Mouse (Mus musculus) MEL (cell line): Measurements from ENCODE around the gene Fndc10. TPM values are rescaled to one million over a fixed set of nuclear protein-coding genes. Genes with fewer than 3 reads are reported as not detected.
A peak's percentile ranks its signal among the peaks of the same experiment; 100 is the strongest.
"Not testable (repeated sequence)": the region's sequence is repeated elsewhere in the genome, so short reads cannot be mapped to it uniquely, and the experiment has no call there.

Experiments
- DNase-seq: peaks from one replicate; pipeline ENCODE4 v3.0.0; 2011; ENCODE audit warnings: low read depth, low spot score
- H3K27ac ChIP-seq: 2 replicates; pipeline ENCODE4 v1.5.1; 2012; ENCODE audit warnings: low read depth, mild to moderate bottlenecking, control low read depth, low read length, moderate library complexity; ENCODE audit not compliant: control insufficient read depth
- H3K27me3 ChIP-seq, 2 experiments: fragments of 150-350 bp in 1 of 2; sonication (generic) in 1 of 2; 2 replicates each; pipeline ENCODE4 v1.6.1; 2012; ENCODE audit warnings: low read length in 2 of 2, mild to moderate bottlenecking in 2 of 2, improper control_type of control experiment in 1 of 2, moderate library complexity in 1 of 2; ENCODE audit not compliant: insufficient read depth in 2 of 2, control insufficient read depth in 1 of 2
- H3K36me3 ChIP-seq, 2 experiments: 2 replicates each; pipeline ENCODE4 v1.6.1; 2012 to 2014; ENCODE audit warnings: low read length in 2 of 2, improper control_type of control experiment in 1 of 2, inconsistent platforms in 1 of 2, mild to moderate bottlenecking in 1 of 2; ENCODE audit not compliant: insufficient read depth in 2 of 2, control insufficient read depth in 1 of 2
- H3K4me1 ChIP-seq, 2 experiments: fragments of 150-350 bp in 1 of 2; sonication (generic) in 1 of 2; 2 replicates each; pipeline ENCODE4 v1.6.1; 2012; ENCODE audit warnings: low read length in 2 of 2, improper control_type of control experiment in 1 of 2, mild to moderate bottlenecking in 1 of 2; ENCODE audit not compliant: insufficient read depth in 2 of 2, control insufficient read depth in 1 of 2
- H3K4me3 ChIP-seq, 2 experiments: fragments of 150-350 bp in 1 of 2; sonication (generic) in 1 of 2; 2 replicates each; pipeline ENCODE4 v1.5.1; 2012; ENCODE audit warnings: low read depth in 2 of 2, low read length in 2 of 2, mild to moderate bottlenecking in 2 of 2, moderate library complexity in 2 of 2, control low read depth in 1 of 2, improper control_type of control experiment in 1 of 2; ENCODE audit not compliant: control insufficient read depth in 1 of 2, insufficient read depth in 1 of 2
- H3K79me2 ChIP-seq: 2 replicates; pipeline ENCODE4 v1.6.1; 2012; ENCODE audit warnings: mild to moderate bottlenecking, low read length, moderate library complexity; ENCODE audit not compliant: control insufficient read depth, poor library complexity, insufficient read depth
- H3K9ac ChIP-seq: 2 replicates; pipeline ENCODE4 v1.6.1; 2012; ENCODE audit warnings: low read depth, mild to moderate bottlenecking, control low read depth, low read length, moderate library complexity; ENCODE audit not compliant: control insufficient read depth, poor library complexity, severe bottlenecking
- H3K9me3 ChIP-seq: fragments of 150-350 bp; sonication (generic); replicated peaks from 2 replicates; pipeline ENCODE4 v1.6.1; 2012; ENCODE audit warnings: mild to moderate bottlenecking, low read length, improper control_type of control experiment, moderate library complexity; ENCODE audit not compliant: insufficient read depth
- BHLHE40 ChIP-seq: IDR thresholded peaks from 2 replicates; pipeline ENCODE4 v1.6.1; 2012; ENCODE audit warnings: low read depth, mild to moderate bottlenecking, inconsistent platforms, low read length, improper control_type of control experiment, borderline replicate concordance
- CHD1 ChIP-seq: IDR thresholded peaks from 2 replicates; pipeline ENCODE4 v1.6.1; 2012; ENCODE audit warnings: low read depth, mild to moderate bottlenecking, inconsistent platforms, low read length, improper control_type of control experiment
- CTCF ChIP-seq, 3 experiments: IDR thresholded peaks in 2 of 3; conservative IDR thresholded peaks in 1 of 3; 2 replicates each; pipeline ENCODE4 v1.5.1; 2011 to 2012; ENCODE audit warnings: low read length in 3 of 3, low read depth in 2 of 3, mild to moderate bottlenecking in 2 of 3, improper control_type of control experiment in 1 of 3, inconsistent platforms in 1 of 3, mixed read lengths in 1 of 3, moderate library complexity in 1 of 3; ENCODE audit not compliant: control insufficient read depth in 1 of 3, insufficient read depth in 1 of 3, poor library complexity in 1 of 3, severe bottlenecking in 1 of 3
- ETS1 ChIP-seq: IDR thresholded peaks from 2 replicates; pipeline ENCODE4 v1.6.1; 2012; ENCODE audit warnings: low read depth, mild to moderate bottlenecking, inconsistent platforms, low read length, improper control_type of control experiment, moderate library complexity
- HCFC1 ChIP-seq: IDR thresholded peaks from 2 replicates; pipeline ENCODE4 v1.6.1; 2012; ENCODE audit warnings: low read depth, mild to moderate bottlenecking, inconsistent platforms, low read length, improper control_type of control experiment, moderate library complexity
- MAX ChIP-seq: IDR thresholded peaks from 2 replicates; pipeline ENCODE4 v1.6.1; 2011; ENCODE audit warnings: low read length, improper control_type of control experiment
- MXI1 ChIP-seq: IDR thresholded peaks from 2 replicates; pipeline ENCODE4 v1.6.1; 2011; ENCODE audit warnings: mild to moderate bottlenecking, low read depth, low read length, improper control_type of control experiment
- MYB ChIP-seq: IDR thresholded peaks from 2 replicates; pipeline ENCODE4 v1.6.1; 2011; ENCODE audit warnings: mild to moderate bottlenecking, low read depth, low read length, improper control_type of control experiment
- MYC ChIP-seq: IDR thresholded peaks from 2 replicates; pipeline ENCODE4 v1.6.1; 2011; ENCODE audit warnings: low read depth, mild to moderate bottlenecking, low read length, improper control_type of control experiment, moderate library complexity
- NRF1 ChIP-seq: IDR thresholded peaks from 2 replicates; pipeline ENCODE4 v1.6.1; 2014; ENCODE audit warnings: low read depth, mild to moderate bottlenecking, inconsistent platforms, low read length, improper control_type of control experiment, moderate library complexity; ENCODE audit not compliant: poor library complexity, insufficient read depth, severe bottlenecking
- SIN3A ChIP-seq: IDR thresholded peaks from 2 replicates; pipeline ENCODE4 v1.6.1; 2012; ENCODE audit warnings: low read length, improper control_type of control experiment, inconsistent platforms
- SMC3 ChIP-seq: IDR thresholded peaks from 2 replicates; pipeline ENCODE4 v1.6.1; 2011; ENCODE audit warnings: low read depth, low read length, improper control_type of control experiment
- TBP ChIP-seq: IDR thresholded peaks from 2 replicates; pipeline ENCODE4 v1.8.0; 2011; ENCODE audit warnings: low read depth, low read length, improper control_type of control experiment
- UBTF ChIP-seq: IDR thresholded peaks from 2 replicates; pipeline ENCODE4 v1.6.1; 2012; ENCODE audit warnings: low read depth, mild to moderate bottlenecking, inconsistent platforms, low read length, improper control_type of control experiment, moderate library complexity, borderline replicate concordance; ENCODE audit not compliant: insufficient read depth
- USF1 ChIP-seq: IDR thresholded peaks from 2 replicates; pipeline ENCODE4 v1.6.1; 2014; ENCODE audit warnings: low read depth, mild to moderate bottlenecking, inconsistent platforms, low read length, improper control_type of control experiment, moderate library complexity
- ZNF384 ChIP-seq: IDR thresholded peaks from 2 replicates; pipeline ENCODE4 v1.6.1; 2012; ENCODE audit warnings: low read depth, mild to moderate bottlenecking, inconsistent platforms, low read length, improper control_type of control experiment
- polyA plus RNA-seq, 2 experiments: library from polyadenylated mRNA; stranded (reverse) in 1 of 2; unstranded in 1 of 2; fragments of >175 nt in 1 of 2; fragments of >200 nt in 1 of 2; gene quantifications; 2 replicates each; pipeline versions ENCODE4 v1.2.1 to v1.2.4; 2012; ENCODE audit warnings: low replicate concordance in 2 of 2, low read depth in 1 of 2; ENCODE audit not compliant: insufficient read length in 2 of 2, insufficient read depth in 1 of 2, missing spikeins in 1 of 2
- total RNA-seq: library from RNA; depleted of rRNA; stranded (reverse); fragments of 300-350 nt; gene quantifications from 2 replicates; pipeline ENCODE4 v1.2.3, GENCODE M21; 2012

The Fndc10 gene
- total and polyA plus RNA-seq, 3 experiments, result 2.6 to 5.9 TPM; not detected in 1

DNA sequence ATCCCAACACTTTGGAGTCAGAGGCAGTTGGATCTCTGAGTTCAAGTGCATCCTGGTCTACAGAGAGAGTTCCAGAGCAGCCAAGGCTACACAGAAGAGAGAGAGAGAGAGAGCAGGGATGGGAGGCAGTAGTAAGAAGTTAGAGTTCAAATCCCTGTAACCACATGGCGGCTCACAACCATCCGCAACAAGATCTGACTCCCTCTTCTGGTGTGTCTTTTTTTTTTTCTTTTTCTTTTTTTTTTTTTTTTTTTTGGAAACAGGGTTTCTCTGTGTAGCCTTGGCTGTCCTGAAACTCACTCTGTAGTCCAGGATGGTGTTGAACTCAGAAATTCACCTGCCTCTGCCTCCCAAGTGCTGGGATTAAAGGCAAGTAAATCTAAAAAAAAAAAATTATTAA is 22.1 kb upstream of the Fndc10 start:
- H3K79me2 ChIP-seq, result peaks cover 5% of the 10 kb centered on the region; the same call in 1 of the 2 replicates
- H3K4me1 ChIP-seq, result peaks cover 2 to 3% of the 10 kb centered on the region in 2 experiments; a peak in 1 of 4 replicates
- no peaks in the 10 kb centered on the region for H3K9me3 ChIP-seq
- peaks cover 0 to 2% of the 10 kb centered on the region in 2 experiments; a peak in 1 of 4 replicates for H3K36me3 ChIP-seq
- no peak overlapping the region for H3K27ac ChIP-seq
- no peaks in the 10 kb centered on the region for H3K27me3 ChIP-seq
- H3K4me3 ChIP-seq, result no peak overlapping the region
- TF ChIP-seq CHD1 (no peak), ZNF384 (peak; percentile 67), CTCF (IDR thresholded peaks at IDR 0.05 in 2 of 3, conservative IDR thresholded peaks at IDR 0.05 in 1 of 3; ENCODE audit: control insufficient read depth in 1 of 3, insufficient read depth in 1 of 3, low read depth in 2 of 3, low read length in 3 of 3, poor library complexity in 1 of 3, severe bottlenecking in 1 of 3) (0 out of 6 replicates have a peak, but pooled peaks of 1 of the 3 experiments have one; percentile 0)
- no peak overlapping the region for H3K9ac ChIP-seq
- no peak for DNase-seq

DNA sequence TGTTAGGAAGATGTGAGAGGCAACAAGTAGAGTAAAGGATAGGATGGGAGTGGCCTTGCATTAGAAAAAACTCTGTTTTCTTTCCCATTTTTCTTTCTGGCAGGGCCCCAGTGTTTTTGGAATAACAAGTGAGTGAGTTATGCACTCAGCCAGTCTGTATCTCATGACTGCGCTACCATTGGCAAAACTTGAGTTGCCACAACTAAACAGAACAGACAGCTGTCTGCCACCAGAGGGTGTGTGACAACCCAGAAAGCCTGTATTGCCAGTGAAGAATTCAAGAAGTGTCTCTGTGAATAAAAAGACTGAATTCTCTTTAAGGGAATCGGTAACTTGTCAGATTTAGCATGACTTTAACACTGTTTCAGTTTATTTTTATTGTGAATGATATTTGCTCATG is 18.2 kb upstream of the Fndc10 start:
- Histone ChIP-seq H3K79me2 (no peaks in the 10 kb centered on the region), H3K36me3 (no peaks in the 10 kb centered on the region), H3K27me3 (no peaks in the 10 kb centered on the region), H3K9ac (no peak overlapping the region), H3K4me3 (no peak overlapping the region), H3K9me3 (no peaks in the 10 kb centered on the region), H3K27ac (no peak overlapping the region), H3K4me1 (no peaks in the 10 kb centered on the region)
- peak; percentile 40 for DNase-seq
- TF ChIP-seq MYB (no peak), CTCF (IDR thresholded peaks at IDR 0.05 in 2 of 3, conservative IDR thresholded peaks at IDR 0.05 in 1 of 3; ENCODE audit: control insufficient read depth in 1 of 3, insufficient read depth in 1 of 3, low read depth in 2 of 3, low read length in 3 of 3, poor library complexity in 1 of 3, severe bottlenecking in 1 of 3) (peak; percentile 13 to 36 (median 22); a peak in 3 of 6 replicates), SMC3 (peak; percentile 40), UBTF (no peak)

- H3K27ac ChIP-seq, result peak overlapping the region; percentile 62
- TF ChIP-seq MYC (peak; percentile 47; the same call in 1 of the 2 replicates), TBP (peak; percentile 78), ETS1 (peak; percentile 73; the same call in 1 of the 2 replicates), MXI1 (peak; percentile 90), BHLHE40 (peak; percentile 77; the same call in 1 of the 2 replicates), NRF1 (peak; percentile 23; the same call in 1 of the 2 replicates), HCFC1 (peak; percentile 67), MAX (peak; percentile 79), SIN3A (peak; percentile 79), ZNF384 (peak; percentile 56; the same call in 1 of the 2 replicates), USF1 (peak; percentile 77)
- not testable (repeated sequence) for H3K4me1 ChIP-seq, H3K79me2 ChIP-seq, H3K36me3 ChIP-seq, H3K9me3 ChIP-seq, H3K27me3 ChIP-seq
- H3K9ac ChIP-seq, result peak overlapping the region; percentile 78
- H3K4me3 ChIP-seq, result peak overlapping the region; percentile 50 to 76
- peak; percentile 89 for DNase-seq
Measured at GRCm38 (mm10) chr4:155683670-155684277, 10.4 kb upstream of the Fndc10 start.

- not testable (repeated sequence) for H3K27me3 ChIP-seq, H3K36me3 ChIP-seq, H3K9me3 ChIP-seq, H3K4me3 ChIP-seq, H3K27ac ChIP-seq, H3K79me2 ChIP-seq, H3K9ac ChIP-seq, DNase-seq, H3K4me1 ChIP-seq
Measured at GRCm38 (mm10) chr4:155687764-155688163, 6.4 kb upstream of the Fndc10 start.
